Mouse (Mus musculus): ENCODE results near the gene Adamts15. TPM values are rescaled to one million over a fixed set of nuclear protein-coding genes. Genes with fewer than 3 reads are reported as not detected.

Adamts15 gene
- 1 to 10 TPM; 3.4 to 4.0 TPM for total RNA-seq (2021)
- long read RNA-seq, experiment 1, partial matches to known transcripts, result 0 of 1 reads
- long read RNA-seq, experiment 1, other reads (novel, unspliced or antisense), result 1 of 1 reads
- long read RNA-seq, experiment 2, full-length matches to known transcripts, result 2 of 4 reads
- long read RNA-seq, experiment 2, partial matches to known transcripts, result 2 of 4 reads
- long read RNA-seq, experiment 2, other reads (novel, unspliced or antisense), result 0 of 4 reads

- peak within 1 kb of the TSS; percentile 64 for H3K4me3 ChIP-seq
- peak; percentile 46 for TF ChIP-seq CTCF (conservative IDR thresholded peaks at IDR 0.05)
- peak in 1 of 2 experiments; percentile 17 for DNase-seq (ENCODE audit: low spot score in 2 of 2)
- H3K27ac ChIP-seq, result peak within 1 kb of the TSS; percentile 61
Observed at GRCm38 (mm10) chr9:30922197-30922894, at the start of gene Adamts15. Adamts15 (minus strand) TSS chr9:30922452.

GRCm38 (mm10) chr9:30971967-30972366, 49.7 kb upstream of the Adamts15 start:
- no peak for DNase-seq (ENCODE audit: low spot score in 2 of 2)
- H3K27ac ChIP-seq, result no peak overlapping the region
- peak; percentile 32; the same call in 1 of the 2 replicates for TF ChIP-seq CTCF (conservative IDR thresholded peaks at IDR 0.05)
- H3K4me3 ChIP-seq, result no peak overlapping the region

- H3K4me3 ChIP-seq, result no peak overlapping the region
- TF ChIP-seq CTCF (conservative IDR thresholded peaks at IDR 0.05), result no peak
- DNase-seq (ENCODE audit: low spot score in 2 of 2), result no peak
- no peak overlapping the region for H3K27ac ChIP-seq
Observed at GRCm38 (mm10) chr9:30970001-30970400, 47.7 kb upstream of the Adamts15 start.

GRCm38 (mm10) chr9:30968130-30968529, 45.9 kb upstream of the Adamts15 start:
- TF ChIP-seq CTCF (conservative IDR thresholded peaks at IDR 0.05), result no peak
- no peak for DNase-seq (ENCODE audit: low spot score in 2 of 2)

GRCm38 (mm10) chr9:30966881-30967280, 44.6 kb upstream of the Adamts15 start:
- Histone ChIP-seq H3K4me3 (no peak overlapping the region), H3K27ac (no peak overlapping the region)
- TF ChIP-seq CTCF (conservative IDR thresholded peaks at IDR 0.05), result no peak
- DNase-seq (ENCODE audit: low spot score in 2 of 2), result no peak

More at GRCm38 (mm10) chr9:30968130-30968529, 45.9 kb upstream of the Adamts15 start:
- Histone ChIP-seq H3K4me3 (no peak overlapping the region), H3K27ac (no peak overlapping the region)

- peak in 1 of 2 experiments; percentile 48 for DNase-seq (ENCODE audit: low spot score in 2 of 2)
- 0 out of 2 replicates have a peak overlapping the region, but pooled peaks have one; percentile 12 for H3K27ac ChIP-seq
- TF ChIP-seq CTCF (conservative IDR thresholded peaks at IDR 0.05), result no peak
- H3K4me3 ChIP-seq, result no peak overlapping the region
Observed at GRCm38 (mm10) chr9:30964685-30965084, 42.4 kb upstream of the Adamts15 start.

GRCm38 (mm10) chr9:30963780-30964179, 41.5 kb upstream of the Adamts15 start:
- Histone ChIP-seq H3K4me3 (no peak overlapping the region), H3K27ac (no peak overlapping the region)
- DNase-seq (ENCODE audit: low spot score in 2 of 2), result no peak
- TF ChIP-seq CTCF (conservative IDR thresholded peaks at IDR 0.05), result no peak

GRCm38 (mm10) chr9:30955246-30955645, 33.0 kb upstream of the Adamts15 start:
- TF ChIP-seq CTCF (conservative IDR thresholded peaks at IDR 0.05), result no peak
- no peak overlapping the region for H3K4me3 ChIP-seq
- H3K27ac ChIP-seq, result no peak overlapping the region
- DNase-seq (ENCODE audit: low spot score in 2 of 2), result no peak

GRCm38 (mm10) chr9:30953287-30953686, 31.0 kb upstream of the Adamts15 start:
- Histone ChIP-seq H3K4me3 (no peak overlapping the region), H3K27ac (no peak overlapping the region)
- TF ChIP-seq CTCF (conservative IDR thresholded peaks at IDR 0.05), result peak; percentile 57
- no peak for DNase-seq (ENCODE audit: low spot score in 2 of 2)

- DNase-seq (ENCODE audit: low spot score in 2 of 2), result no peak
- no peak overlapping the region for H3K27ac ChIP-seq
- TF ChIP-seq CTCF (conservative IDR thresholded peaks at IDR 0.05), result no peak
- H3K4me3 ChIP-seq, result no peak overlapping the region
Observed at GRCm38 (mm10) chr9:30951461-30951860, 29.2 kb upstream of the Adamts15 start.

- TF ChIP-seq CTCF (conservative IDR thresholded peaks at IDR 0.05), result no peak
- Histone ChIP-seq H3K27ac (no peak overlapping the region), H3K4me3 (no peak overlapping the region)
- DNase-seq (ENCODE audit: low spot score in 2 of 2), result no peak
Observed at GRCm38 (mm10) chr9:30950592-30950991, 28.3 kb upstream of the Adamts15 start.

GRCm38 (mm10) chr9:30949971-30950370, 27.7 kb upstream of the Adamts15 start:
- Histone ChIP-seq H3K27ac (no peak overlapping the region), H3K4me3 (no peak overlapping the region)
- DNase-seq (ENCODE audit: low spot score in 2 of 2), result no peak
- no peak for TF ChIP-seq CTCF (conservative IDR thresholded peaks at IDR 0.05)

- TF ChIP-seq CTCF (conservative IDR thresholded peaks at IDR 0.05), result no peak
- Histone ChIP-seq H3K27ac (no peak overlapping the region), H3K4me3 (no peak overlapping the region)
- DNase-seq (ENCODE audit: low spot score in 2 of 2), result no peak
Observed at GRCm38 (mm10) chr9:30949422-30949821, 27.2 kb upstream of the Adamts15 start.

- Histone ChIP-seq H3K4me3 (no peak overlapping the region), H3K27ac (no peak overlapping the region)
- TF ChIP-seq CTCF (conservative IDR thresholded peaks at IDR 0.05), result no peak
- DNase-seq (ENCODE audit: low spot score in 2 of 2), result no peak
Observed at GRCm38 (mm10) chr9:30945276-30945675, 23.0 kb upstream of the Adamts15 start.
